Mouse (Mus musculus): Measurements from ENCODE around the gene Rhd. TPM values are rescaled to one million over a fixed set of nuclear protein-coding genes. Genes with fewer than 3 reads are reported as not detected.
A peak's percentile ranks its signal among the peaks of the same experiment; 100 is the strongest.

Gene Rhd
- polyA plus RNA-seq, 1 experiment from 2014 or later: 24.2 TPM

DNA sequence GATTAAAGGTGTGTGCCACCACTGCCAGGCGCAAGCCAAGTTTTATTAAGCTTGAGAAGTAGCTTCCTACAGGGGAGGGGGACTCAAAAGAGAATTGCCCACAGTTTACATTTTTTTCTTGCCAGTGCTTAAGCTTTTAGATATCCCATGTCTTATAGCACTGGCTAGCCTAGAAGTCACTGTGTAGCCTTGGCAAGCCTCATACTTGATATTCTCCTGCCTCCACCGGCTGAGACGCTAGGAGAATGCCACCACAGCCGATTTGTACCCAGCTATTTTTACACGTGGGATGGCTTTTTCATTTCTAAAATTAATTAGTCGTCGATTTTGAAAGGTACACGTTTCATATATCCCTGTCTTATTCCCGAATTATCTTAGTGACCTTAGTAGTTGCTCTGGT is 65.9 kb downstream of the Rhd start:
- Histone ChIP-seq H3K36me3 (peaks cover 63% of the 10 kb centered on the region), H3K27ac (peak overlapping the region; percentile 91; the same call in 1 of the 2 replicates)
- WGBS: 25% methylated on average over 9 of the region's 9 CpGs

DNA sequence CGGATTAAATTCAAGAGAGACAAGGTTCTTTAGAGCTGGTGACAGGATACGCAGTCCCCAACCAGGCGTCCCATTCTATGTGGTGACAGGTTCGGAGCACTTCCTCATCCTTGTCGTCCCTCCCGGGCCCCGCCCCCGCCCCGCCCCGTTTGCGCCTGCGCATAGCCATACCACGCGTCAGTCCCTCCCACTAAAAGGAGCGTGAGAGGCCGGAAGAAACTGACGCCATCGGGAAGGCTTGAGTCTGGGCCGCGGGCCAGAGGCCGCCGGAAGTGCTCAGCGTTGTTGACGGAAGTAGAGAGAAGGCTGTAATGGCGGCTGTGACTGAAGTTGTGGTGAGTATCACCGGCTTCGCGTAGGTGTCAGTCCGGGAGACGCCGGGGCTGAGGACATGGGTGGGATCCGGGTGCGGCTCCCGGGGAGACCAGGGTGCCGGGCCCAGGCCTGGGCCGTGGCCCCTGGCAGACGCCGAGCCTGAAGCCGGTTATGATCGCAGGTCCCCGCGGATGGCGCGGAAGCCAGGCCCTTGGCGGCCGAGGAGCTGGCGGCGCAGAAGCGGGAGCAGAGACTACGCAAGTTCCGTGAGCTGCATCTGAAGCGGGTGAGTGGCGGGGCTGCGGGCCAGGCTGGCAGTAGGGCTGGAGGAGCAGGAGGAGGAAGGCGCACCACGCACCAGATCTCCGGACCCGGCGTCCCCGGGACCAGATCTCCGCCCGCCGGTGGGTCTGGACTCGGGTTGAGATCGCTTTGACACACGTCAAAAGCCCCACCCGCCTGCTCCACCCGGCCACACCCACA is 66.5 kb downstream of the Rhd start, which contains the start of gene Syf2:
Gene Syf2 (plus strand): TSS at position 215 of the 798 bp plus-strand sequence.
- Histone ChIP-seq H3K27me3 (ENCODE audit: insufficient read depth, poor library complexity, severe bottlenecking) (no peaks in the 10 kb centered on the region), H3K9me3 (no peaks in the 10 kb centered on the region), H3K36me3 (peaks cover 63% of the 10 kb centered on the region), H3K27ac (peak within 1 kb of the TSS; percentile 91), H3K4me1 (peaks cover 19% of the 10 kb centered on the region), H3K4me3 (peak within 1 kb of the TSS; percentile 97)
- under 1% methylated on average over 68 of the region's 68 CpGs for WGBS
- peak; percentile 99 for DNase-seq (ENCODE audit: low spot score)

More for the DNA sequence above, 65.9 kb downstream of the Rhd start:
- DNase-seq (ENCODE audit: low spot score): no peak
- Histone ChIP-seq H3K27me3 (ENCODE audit: insufficient read depth, poor library complexity, severe bottlenecking) (no peaks in the 10 kb centered on the region), H3K4me3 (peak overlapping the region; percentile 97), H3K9me3 (no peaks in the 10 kb centered on the region), H3K4me1 (peaks cover 26% of the 10 kb centered on the region)

DNA sequence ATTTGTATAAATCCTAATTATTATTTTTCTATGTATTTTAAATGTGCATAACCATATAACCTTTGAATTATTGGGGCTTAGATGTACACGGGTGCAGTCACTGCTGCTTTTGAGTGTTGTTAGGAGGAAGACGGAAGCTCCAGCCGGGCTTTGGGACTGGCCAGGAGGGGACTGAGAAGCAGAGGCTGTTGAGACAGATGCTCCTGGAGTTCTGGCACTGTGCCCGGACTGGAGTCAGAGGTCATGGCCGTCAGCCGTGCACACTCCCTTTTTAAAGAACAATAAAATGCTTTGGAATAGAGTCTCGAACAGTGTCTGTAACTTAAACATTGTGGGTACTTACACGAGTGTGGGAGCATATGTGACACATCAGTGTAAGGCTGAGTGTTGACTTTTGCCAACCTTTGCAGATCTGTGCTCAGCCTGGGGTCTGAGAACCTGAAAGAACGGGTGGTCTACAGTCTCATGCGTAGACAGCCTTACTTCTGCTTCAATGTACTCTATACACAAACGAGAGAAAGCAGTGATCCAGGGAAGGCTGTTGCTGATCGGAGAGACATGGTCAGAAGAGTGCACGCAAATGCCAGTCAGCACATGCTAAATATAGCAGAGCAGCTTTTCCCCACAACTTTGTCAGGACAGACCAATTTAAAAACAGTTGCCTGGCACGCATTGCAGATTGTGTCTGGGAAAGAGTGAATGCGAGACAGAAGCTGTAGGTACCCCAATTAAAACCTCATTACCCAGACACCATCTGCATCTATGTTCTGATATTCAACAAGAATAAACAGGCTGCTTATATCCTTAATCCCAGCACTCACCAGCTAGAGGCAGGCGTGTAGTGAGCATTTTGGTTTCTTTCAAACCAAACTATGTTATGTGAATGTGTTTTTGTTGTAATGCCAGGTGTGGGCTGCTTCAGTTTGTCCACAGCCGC is 73.2 kb downstream of the Rhd start:
- WGBS: 58% methylated on average over 17 of the region's 17 CpGs
- Histone ChIP-seq H3K4me1 (peaks cover 20% of the 10 kb centered on the region), H3K36me3 (peaks cover 46% of the 10 kb centered on the region), H3K27ac (peak overlapping the region; percentile 60), H3K27me3 (ENCODE audit: insufficient read depth, poor library complexity, severe bottlenecking) (peaks cover 20% of the 10 kb centered on the region), H3K4me3 (0 out of 2 replicates have a peak overlapping the region, but pooled peaks have one; percentile 18), H3K9me3 (no peaks in the 10 kb centered on the region)
- DNase-seq (ENCODE audit: low spot score): peak; percentile 80

- Histone ChIP-seq H3K4me3 (no peak overlapping the region), H3K27ac (no peak overlapping the region), H3K9me3 (no peaks in the 10 kb centered on the region), H3K36me3 (peaks cover 25% of the 10 kb centered on the region), H3K27me3 (ENCODE audit: insufficient read depth, poor library complexity, severe bottlenecking) (peaks cover 44% of the 10 kb centered on the region), H3K4me1 (peaks cover 20% of the 10 kb centered on the region)
- DNase-seq (ENCODE audit: low spot score): no peak
- WGBS: 70% methylated on average over 9 of the region's 9 CpGs
Measured at GRCm38 (mm10) chr4:134939900-134940299, 75.6 kb downstream of the Rhd start.

DNA sequence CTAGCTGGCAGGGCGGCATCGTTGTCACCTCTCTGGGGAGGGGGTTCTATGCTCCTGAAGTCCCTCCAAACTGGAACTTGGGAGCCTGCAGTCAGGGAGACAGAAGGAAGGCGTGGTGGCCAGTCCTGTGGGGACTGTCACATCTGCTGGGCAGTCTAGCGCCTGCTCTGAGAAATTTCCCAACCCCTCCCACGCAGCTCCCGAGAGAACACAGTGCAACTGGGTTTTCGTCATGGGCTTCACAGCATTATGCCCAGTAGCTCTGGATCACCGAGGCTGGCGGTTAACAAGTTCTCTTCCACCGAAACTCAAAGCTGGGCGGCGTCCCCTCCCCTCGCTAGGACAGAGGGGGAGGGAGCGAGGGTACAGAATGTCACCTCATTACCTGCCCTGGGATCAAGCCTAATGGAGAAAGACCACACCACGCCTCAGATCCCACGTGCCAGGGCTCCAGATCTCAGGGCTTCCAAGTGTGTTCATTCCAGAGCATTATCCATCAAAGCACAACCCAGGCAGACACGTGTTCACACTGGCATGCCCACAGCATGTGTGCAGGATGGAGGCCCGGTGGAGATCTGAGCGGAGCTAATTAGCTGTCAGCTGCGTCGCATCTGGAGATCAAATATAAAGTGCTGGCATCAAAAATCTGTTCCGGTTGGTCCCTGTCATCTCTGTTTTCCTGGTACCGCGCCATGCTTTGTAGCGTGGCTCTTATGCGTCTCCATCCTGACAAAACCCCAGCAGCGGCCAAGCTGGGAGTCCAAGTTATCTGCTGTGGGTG is 79.6 kb downstream of the Rhd start:
- peaks cover 52% of the 10 kb centered on the region for H3K27me3 ChIP-seq (ENCODE audit: insufficient read depth, poor library complexity, severe bottlenecking)

More for the DNA sequence above, 79.6 kb downstream of the Rhd start:
- Histone ChIP-seq H3K4me3 (no peak overlapping the region), H3K27ac (no peak overlapping the region), H3K36me3 (no peaks in the 10 kb centered on the region), H3K4me1 (peaks cover 8% of the 10 kb centered on the region; the same call in 1 of the 2 replicates), H3K9me3 (no peaks in the 10 kb centered on the region)
- no peak for DNase-seq (ENCODE audit: low spot score)
- 42% methylated on average over 27 of the region's 27 CpGs for WGBS

Other genes starting within 250 kb of the Rhd start
- 8.3 and 8.6 TPM in 2 replicates for gene Man1c1, start 160.2 kb upstream of the Rhd start, polyA plus RNA-seq (2016; fragmentation: Nextera tagmentation; extraction: Ambion mirVana)
- gene Ldlrap1, start 96.5 kb upstream of the Rhd start, polyA plus RNA-seq (2016; fragmentation: Nextera tagmentation; extraction: Ambion mirVana): 17.6 and 17.8 TPM in 2 replicates
- gene Maco1, start 11.2 kb upstream of the Rhd start, polyA plus RNA-seq (2016; fragmentation: Nextera tagmentation; extraction: Ambion mirVana): 21.7 and 31.4 TPM in 2 replicates
- gene Tmem50a, start 50.5 kb downstream of the Rhd start, polyA plus RNA-seq (2016; fragmentation: Nextera tagmentation; extraction: Ambion mirVana): 129 and 131 TPM in 2 replicates
- 329 and 376 TPM in 2 replicates for gene Rsrp1, start 59.1 kb downstream of the Rhd start, polyA plus RNA-seq (2016; fragmentation: Nextera tagmentation; extraction: Ambion mirVana)
- gene Syf2, start 66.4 kb downstream of the Rhd start, polyA plus RNA-seq (2016; fragmentation: Nextera tagmentation; extraction: Ambion mirVana): 52.3 and 63.0 TPM in 2 replicates